Mouse (Mus musculus) heart, embryonic 14.5 days (tissue): Measurements from ENCODE around the gene Eif4g3. TPM values are rescaled to one million over a fixed set of nuclear protein-coding genes. Genes with fewer than 3 reads are reported as not detected.
A peak's percentile ranks its signal among the peaks of the same experiment; 100 is the strongest.

ENCODE experiments used
- ATAC-seq: fragments of 200-750 bp; cut with Nextera tagmentation; 2 replicates; pipeline ENCODE4 v1.8.0; 2017; ENCODE audit warnings: low read depth, moderate TSS enrichment; ENCODE audit not compliant: insufficient number of reproducible peaks, insufficient read depth, low FRiP score
- H3K27ac ChIP-seq, 2 experiments: fragments of 200-500 bp in 1 of 2; fragments of 300-500 bp in 1 of 2; sonication (generic) in 1 of 2; replicated peaks in 1 of 2; 2 replicates each; pipeline ENCODE4 v1.5.1; 2012 to 2014; ENCODE audit warnings: low read depth in 2 of 2, low read length in 2 of 2, control low read depth in 1 of 2, mild to moderate bottlenecking in 1 of 2, mixed read lengths in 1 of 2; ENCODE audit not compliant: control insufficient read depth in 1 of 2, insufficient read depth in 1 of 2
- H3K27me3 ChIP-seq: fragments of 300-500 bp; sonication (generic); 2 replicates; pipeline ENCODE4 v1.6.1; 2014; ENCODE audit warnings: mild to moderate bottlenecking, low read length, control low read depth; ENCODE audit not compliant: control insufficient read depth, insufficient read depth
- H3K36me3 ChIP-seq: fragments of 300-500 bp; sonication (generic); 2 replicates; pipeline ENCODE4 v1.6.1; 2014; ENCODE audit warnings: mild to moderate bottlenecking, control low read depth, low read length, mixed read lengths; ENCODE audit not compliant: control insufficient read depth, insufficient read depth
- H3K4me1 ChIP-seq, 2 experiments: fragments of 200-500 bp in 1 of 2; fragments of 300-500 bp in 1 of 2; sonication (generic) in 1 of 2; 2 replicates each; pipeline ENCODE4 v1.6.1; 2012 to 2014; ENCODE audit warnings: low read length in 2 of 2, control low read depth in 1 of 2, mixed read lengths in 1 of 2; ENCODE audit not compliant: control insufficient read depth in 2 of 2, insufficient read depth in 2 of 2
- H3K4me2 ChIP-seq: fragments of 300-500 bp; sonication (generic); 2 replicates; pipeline ENCODE4 v1.6.1; 2014; ENCODE audit warnings: mild to moderate bottlenecking, low read length
- H3K4me3 ChIP-seq, 2 experiments: fragments of 200-500 bp in 1 of 2; fragments of 300-500 bp in 1 of 2; sonication (generic) in 1 of 2; 2 replicates each; pipeline ENCODE4 v1.5.1; 2012 to 2014; ENCODE audit warnings: low read length in 2 of 2, mild to moderate bottlenecking in 2 of 2, control low read depth in 1 of 2, low read depth in 1 of 2, moderate library complexity in 1 of 2; ENCODE audit not compliant: control insufficient read depth in 1 of 2, insufficient read depth in 1 of 2
- H3K9ac ChIP-seq: fragments of 300-500 bp; sonication (generic); 2 replicates; pipeline ENCODE4 v1.6.1; 2014; ENCODE audit warnings: mild to moderate bottlenecking, low read length
- H3K9me3 ChIP-seq: fragments of 300-500 bp; sonication (generic); 2 replicates; pipeline ENCODE4 v1.6.1; 2016; ENCODE audit warnings: low read length, control low read depth; ENCODE audit not compliant: control insufficient read depth
- WGBS: fragments of 180-500 bp; shearing (Covaris S2); extraction: QIAGEN DNeasy Blood & Tissue Kit; methylation state at CpG from one replicate; pipeline ENCODE4 v1.1.7; 2014; 5-methylcytosine and 5-hydroxymethylcytosine counted together
- polyA plus RNA-seq: library from polyadenylated mRNA; unstranded; fragments of >200 nt; fragmentation: Nextera tagmentation; extraction: Ambion mirVana; gene quantifications from 2 replicates; pipeline ENCODE4 v1.2.1, GENCODE M21; 2014

Gene Eif4g3
- polyA plus RNA-seq, 1 experiment from 2014 or later = 24.9 TPM

DNA sequence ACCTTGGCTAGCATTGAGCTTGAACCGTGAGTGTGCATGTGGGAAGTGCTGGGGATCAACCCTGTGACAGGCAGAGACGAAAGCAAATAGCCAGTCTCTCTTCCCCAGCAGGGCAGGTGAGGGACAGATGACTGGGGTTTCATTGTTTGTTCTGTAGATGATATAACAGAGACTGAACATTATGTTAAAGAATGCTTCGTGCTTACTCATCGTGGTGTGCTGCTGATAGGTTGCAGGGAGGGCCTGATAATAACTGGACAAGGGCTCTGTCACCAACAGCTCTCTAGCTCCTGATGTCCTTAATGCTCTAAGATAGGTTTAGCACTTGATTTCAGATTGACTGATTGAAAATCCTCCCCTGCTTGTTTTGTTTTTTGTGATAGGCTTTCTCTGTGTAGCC, 23.1 kb downstream of the Eif4g3 start:
- 37% methylated on average over 4 of the region's 4 CpGs for WGBS
- H3K4me2 ChIP-seq = no peak overlapping the region
- H3K9ac ChIP-seq = no peak overlapping the region
- no peaks in the 10 kb centered on the region for H3K9me3 ChIP-seq
- no peaks in the 10 kb centered on the region for H3K27me3 ChIP-seq
- no peak overlapping the region for H3K4me3 ChIP-seq
- H3K36me3 ChIP-seq = peaks cover 69% of the 10 kb centered on the region
- no peak overlapping the region for H3K27ac ChIP-seq
- ATAC-seq = no peak
- H3K4me1 ChIP-seq = peaks cover 0 to 20% of the 10 kb centered on the region in 2 experiments; a peak in 2 of 4 replicates

DNA sequence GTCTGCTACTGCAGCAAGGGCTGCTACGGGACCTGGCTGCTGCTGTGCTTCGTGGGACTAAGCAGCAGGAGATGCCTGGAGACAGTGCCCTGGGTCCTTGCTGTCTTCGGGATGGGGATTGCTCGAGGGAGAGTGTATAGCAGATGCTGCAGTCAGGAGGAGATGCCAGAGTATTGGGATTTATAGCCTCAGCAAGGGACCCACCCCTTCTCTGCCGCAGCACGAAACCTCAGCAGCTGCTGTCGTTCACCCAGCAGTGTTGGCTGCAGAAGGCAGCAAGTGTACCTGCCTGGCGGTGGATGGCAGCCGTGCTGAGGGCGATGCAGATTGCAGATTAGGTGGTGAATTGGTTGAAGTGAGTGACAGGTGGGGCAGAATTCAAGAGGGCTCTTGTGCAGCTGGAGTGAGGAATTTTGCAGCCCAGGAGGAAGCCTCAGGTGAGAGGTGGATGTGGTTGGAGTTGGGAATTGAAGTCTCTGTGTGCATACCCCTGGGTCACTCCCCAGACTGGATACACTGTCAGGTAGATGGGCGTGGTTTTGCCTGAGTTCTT, 24.3 kb downstream of the Eif4g3 start:
- WGBS = 82% methylated on average over 11 of the region's 11 CpGs
- H3K36me3 ChIP-seq = peaks cover 67% of the 10 kb centered on the region

DNA sequence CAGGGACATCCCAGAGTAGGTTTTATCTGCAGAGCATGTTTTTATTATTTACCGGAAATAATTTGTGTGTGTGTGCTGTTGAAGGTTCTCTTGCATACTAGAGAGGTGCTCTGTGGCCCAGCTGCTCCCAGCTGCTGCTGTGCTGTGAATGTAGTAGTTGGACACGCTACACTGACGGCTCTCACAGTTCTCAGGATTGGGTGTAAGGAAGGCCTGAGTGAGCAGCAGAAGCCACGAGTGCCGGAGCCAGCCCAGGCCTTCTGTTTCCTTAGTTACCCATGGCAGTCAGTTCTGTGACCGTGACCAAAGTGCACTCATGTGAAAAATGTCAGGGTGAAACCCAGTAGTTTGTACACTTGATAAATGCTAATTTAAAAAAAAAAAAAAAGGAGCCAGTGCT, 25.2 kb downstream of the Eif4g3 start:
- no peak overlapping the region for H3K27ac ChIP-seq
- peaks cover 59% of the 10 kb centered on the region for H3K36me3 ChIP-seq
- no peak overlapping the region for H3K9ac ChIP-seq
- H3K4me1 ChIP-seq = peaks cover 2 to 26% of the 10 kb centered on the region in 2 experiments; a peak in 3 of 4 replicates
- no peak for ATAC-seq
- no peak overlapping the region for H3K4me3 ChIP-seq
- H3K4me2 ChIP-seq = no peak overlapping the region
- no peaks in the 10 kb centered on the region for H3K9me3 ChIP-seq
- H3K27me3 ChIP-seq = no peaks in the 10 kb centered on the region
- 85% methylated on average over 6 of the region's 6 CpGs for WGBS

More for the DNA sequence above, 24.3 kb downstream of the Eif4g3 start:
- Histone ChIP-seq H3K4me1 (peaks cover 2 to 26% of the 10 kb centered on the region in 2 experiments; a peak in 3 of 4 replicates), H3K9me3 (no peaks in the 10 kb centered on the region), H3K9ac (no peak overlapping the region), H3K27ac (no peak overlapping the region), H3K27me3 (no peaks in the 10 kb centered on the region), H3K4me3 (no peak overlapping the region), H3K4me2 (no peak overlapping the region)
- no peak for ATAC-seq

DNA sequence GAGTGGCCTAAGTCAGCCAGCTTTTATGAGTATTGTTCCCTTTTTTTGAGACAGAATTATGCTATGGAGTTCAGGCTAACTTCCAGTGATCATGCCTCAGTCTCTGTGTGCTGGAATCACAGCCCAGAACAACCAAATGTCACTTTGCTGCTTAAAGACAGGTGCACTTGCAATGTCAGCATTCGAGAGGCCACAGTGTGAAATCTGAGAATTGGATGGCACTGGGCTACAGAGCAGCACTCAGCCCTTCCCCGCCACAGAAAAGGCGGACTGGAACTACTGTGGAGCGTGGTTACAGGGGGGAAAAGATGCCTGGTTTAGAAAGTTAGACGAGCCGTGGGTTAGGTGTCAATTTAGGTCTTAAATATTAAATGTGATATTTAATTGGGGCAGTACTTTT, 27.4 kb downstream of the Eif4g3 start:
- Histone ChIP-seq H3K4me3 (no peak overlapping the region), H3K4me2 (no peak overlapping the region), H3K36me3 (peaks cover 39% of the 10 kb centered on the region), H3K9me3 (no peaks in the 10 kb centered on the region), H3K9ac (no peak overlapping the region), H3K4me1 (peaks cover 11 to 41% of the 10 kb centered on the region in 2 experiments; a peak in 3 of 4 replicates), H3K27ac (no peak overlapping the region), H3K27me3 (no peaks in the 10 kb centered on the region)
- WGBS = 73% methylated on average over 6 of the region's 6 CpGs
- no peak for ATAC-seq

DNA sequence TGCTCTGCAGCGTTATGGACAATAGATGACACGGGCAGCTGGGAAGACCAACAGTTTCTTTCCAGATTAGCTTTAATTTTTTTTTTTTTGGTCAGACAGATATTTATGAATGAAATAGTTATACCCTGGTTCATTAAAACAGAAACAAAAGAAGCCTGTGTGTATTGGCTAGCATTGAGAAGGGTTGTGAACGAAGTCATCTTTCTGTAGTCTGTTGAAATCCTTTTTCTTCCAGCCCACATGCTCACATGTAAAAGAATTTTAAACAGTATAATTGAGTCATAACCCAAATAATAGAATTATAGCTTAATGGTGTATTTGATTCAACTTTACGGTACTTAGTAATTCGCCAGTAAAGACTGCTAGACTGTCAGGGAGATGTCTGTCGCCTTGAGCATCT, 28.8 kb downstream of the Eif4g3 start:
- Histone ChIP-seq H3K4me2 (no peak overlapping the region), H3K9me3 (no peaks in the 10 kb centered on the region), H3K4me1 (peaks cover 11 to 32% of the 10 kb centered on the region in 2 experiments; a peak in 3 of 4 replicates), H3K27ac (0 out of 4 replicates have a peak overlapping the region, but pooled peaks of 1 of the 2 experiments have one; percentile 33), H3K4me3 (no peak overlapping the region), H3K27me3 (no peaks in the 10 kb centered on the region), H3K9ac (no peak overlapping the region), H3K36me3 (peaks cover 37% of the 10 kb centered on the region)
- 86% methylated on average over 6 of the region's 6 CpGs for WGBS
- ATAC-seq = no peak

DNA sequence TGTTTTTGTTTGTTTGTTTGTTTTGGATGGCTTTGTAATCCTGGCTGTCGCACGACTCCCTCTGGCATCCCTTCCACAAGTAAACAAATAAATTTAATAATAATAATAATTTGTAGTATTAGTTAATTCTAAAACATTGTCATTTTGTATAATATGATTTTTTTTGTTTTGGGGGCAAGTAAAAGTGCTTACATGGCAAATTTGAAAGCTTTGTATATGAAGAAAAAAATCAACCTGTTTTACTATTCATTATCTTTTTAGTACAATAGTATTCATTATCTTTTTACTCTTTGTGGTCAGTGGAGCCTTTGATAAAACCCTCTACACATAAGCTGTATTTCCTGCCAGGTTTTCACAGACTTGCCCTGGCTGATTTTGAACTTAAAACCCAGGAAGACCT, 29.9 kb downstream of the Eif4g3 start:
- Histone ChIP-seq H3K9me3 (no peaks in the 10 kb centered on the region), H3K4me2 (no peak overlapping the region), H3K27ac (no peak overlapping the region), H3K36me3 (peaks cover 39% of the 10 kb centered on the region), H3K4me3 (no peak overlapping the region), H3K9ac (no peak overlapping the region), H3K4me1 (peaks cover 11 to 32% of the 10 kb centered on the region in 2 experiments; a peak in 3 of 4 replicates), H3K27me3 (no peaks in the 10 kb centered on the region)
- ATAC-seq = no peak
- whole genome bisulfite sequencing = 73% methylated on average over 2 of the region's 2 CpGs

DNA sequence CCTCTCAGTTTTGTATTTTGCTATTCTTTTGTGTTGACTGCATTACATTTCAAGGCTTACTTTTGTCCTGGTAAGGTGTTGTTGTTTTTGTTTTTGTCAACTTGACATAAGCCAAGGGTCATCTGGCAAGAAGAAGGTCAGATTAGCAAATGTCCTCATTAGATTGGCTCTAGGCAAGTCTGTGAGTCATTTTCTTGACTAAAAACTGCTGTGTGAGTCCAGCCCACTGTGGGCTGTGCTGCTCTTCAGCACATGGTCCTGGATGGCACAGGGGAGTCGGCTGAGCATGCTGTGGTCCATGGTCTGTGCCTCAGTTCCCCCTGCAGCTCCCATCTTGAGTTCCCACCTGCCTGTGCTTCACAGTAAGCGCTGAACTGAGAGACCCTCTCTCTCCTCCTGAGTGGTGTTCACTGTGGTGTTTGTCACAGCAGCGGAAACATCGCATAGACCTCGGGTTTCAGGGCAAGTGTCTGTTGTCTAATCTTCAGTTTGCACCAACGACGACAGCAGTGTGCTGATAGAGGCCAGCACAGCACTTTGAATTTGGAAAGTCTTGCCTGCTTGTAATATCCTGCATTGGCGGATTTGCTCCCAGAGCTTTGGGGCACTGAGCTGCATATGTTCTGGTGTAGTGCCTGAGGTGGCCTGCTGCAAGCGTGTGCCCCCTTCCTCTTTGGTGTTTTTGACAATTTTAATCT, 30.7 kb downstream of the Eif4g3 start:
- Histone ChIP-seq H3K27ac (0 out of 4 replicates have a peak overlapping the region, but pooled peaks of 1 of the 2 experiments have one; percentile 2), H3K4me1 (peaks cover 11 to 32% of the 10 kb centered on the region in 2 experiments; a peak in 3 of 4 replicates), H3K9me3 (no peaks in the 10 kb centered on the region), H3K27me3 (no peaks in the 10 kb centered on the region), H3K9ac (no peak overlapping the region), H3K4me2 (no peak overlapping the region), H3K36me3 (peaks cover 42% of the 10 kb centered on the region), H3K4me3 (no peak overlapping the region)
- 48% methylated on average over 9 of the region's 9 CpGs for WGBS
- ATAC-seq = no peak
